Mouse (Mus musculus): ENCODE results near the gene Pam.

Gene Pam

GRCm38 (mm10) chr1:97833466-97834353 lies 261.7 kb downstream of the Pam start:
- DNase-seq (ENCODE audit: low spot score in 2 of 2) = no peak

- peak in 1 of 2 experiments; percentile 30 for DNase-seq (ENCODE audit: low spot score in 2 of 2)
Measured at GRCm38 (mm10) chr1:97828087-97828486, 267.4 kb downstream of the Pam start.

GRCm38 (mm10) chr1:97827566-97827965 lies 267.9 kb downstream of the Pam start:
- no peak for DNase-seq (ENCODE audit: low spot score in 2 of 2)

GRCm38 (mm10) chr1:97822904-97823303 lies 272.5 kb downstream of the Pam start:
- DNase-seq (ENCODE audit: low spot score in 2 of 2) = no peak

- DNase-seq (ENCODE audit: low spot score in 2 of 2) = no peak
Measured at GRCm38 (mm10) chr1:97822203-97822602, 273.2 kb downstream of the Pam start.

- no peak for DNase-seq (ENCODE audit: low spot score in 2 of 2)
Measured at GRCm38 (mm10) chr1:97821282-97821681, 274.2 kb downstream of the Pam start.

GRCm38 (mm10) chr1:97809255-97809912 lies 286.1 kb downstream of the Pam start:
- no peak for DNase-seq (ENCODE audit: low spot score in 2 of 2)

- DNase-seq (ENCODE audit: low spot score in 2 of 2) = no peak
Measured at GRCm38 (mm10) chr1:97804520-97804919, 290.9 kb downstream of the Pam start.

GRCm38 (mm10) chr1:97802207-97802902 lies 293.1 kb downstream of the Pam start:
- DNase-seq (ENCODE audit: low spot score in 2 of 2) = no peak

GRCm38 (mm10) chr1:97795936-97796335 lies 299.5 kb downstream of the Pam start:
- no peak for DNase-seq (ENCODE audit: low spot score in 2 of 2)

GRCm38 (mm10) chr1:97794110-97794509 lies 301.3 kb downstream of the Pam start:
- DNase-seq (ENCODE audit: low spot score in 2 of 2) = no peak

GRCm38 (mm10) chr1:97788490-97788889 lies 307.0 kb downstream of the Pam start:
- no peak for DNase-seq (ENCODE audit: low spot score in 2 of 2)

- DNase-seq (ENCODE audit: low spot score in 2 of 2) = no peak
Measured at GRCm38 (mm10) chr1:97787674-97788073, 307.8 kb downstream of the Pam start.

GRCm38 (mm10) chr1:97785685-97786393 lies 309.6 kb downstream of the Pam start:
- DNase-seq (ENCODE audit: low spot score in 2 of 2) = no peak

GRCm38 (mm10) chr1:97784928-97785327 lies 310.5 kb downstream of the Pam start:
- DNase-seq (ENCODE audit: low spot score in 2 of 2) = no peak

- DNase-seq (ENCODE audit: low spot score in 2 of 2) = no peak
Measured at GRCm38 (mm10) chr1:97781674-97782073, 313.8 kb downstream of the Pam start.

GRCm38 (mm10) chr1:97773973-97774372 lies 321.5 kb downstream of the Pam start:
- DNase-seq (ENCODE audit: low spot score in 2 of 2) = no peak

- DNase-seq (ENCODE audit: low spot score in 2 of 2) = no peak
Measured at GRCm38 (mm10) chr1:97773362-97773761, 322.1 kb downstream of the Pam start.

- no peak for DNase-seq (ENCODE audit: low spot score in 2 of 2)
Measured at GRCm38 (mm10) chr1:97771727-97772126, 323.7 kb downstream of the Pam start.

GRCm38 (mm10) chr1:97771118-97771517 lies 324.3 kb downstream of the Pam start:
- DNase-seq (ENCODE audit: low spot score in 2 of 2) = no peak

- peak; percentile 91 to 92 for DNase-seq (ENCODE audit: low spot score in 2 of 2)
Measured at GRCm38 (mm10) chr1:97769904-97770753, 325.3 kb downstream of the Pam start, which contains the start of the genes Gin1 and Ppip5k2. TSS of gene Gin1 (plus strand) at chr1:97770172. TSS of gene Ppip5k2 (minus strand) at chr1:97770411.
